Mouse (Mus musculus) hindbrain, embryonic 16.5 days (tissue): ENCODE results near the gene Ms4a14. TPM values are rescaled to one million over a fixed set of nuclear protein-coding genes. Genes with fewer than 3 reads are reported as not detected.

ENCODE experiments used
- ATAC-seq: fragments of 200-750 bp; cut with Nextera tagmentation; 2 replicates; pipeline ENCODE4 v1.8.0; 2017; ENCODE audit warnings: moderate TSS enrichment, moderate library complexity
- H3K27ac ChIP-seq: fragments of 300-500 bp; sonication (generic); 2 replicates; pipeline ENCODE4 v1.5.1; 2014; ENCODE audit warnings: low read depth, mild to moderate bottlenecking, control low read depth, low read length, moderate library complexity
- H3K27me3 ChIP-seq: fragments of 300-500 bp; sonication (generic); replicated peaks from 2 replicates; pipeline ENCODE4 v1.6.1; 2014; ENCODE audit warnings: low read length; ENCODE audit not compliant: control insufficient read depth, insufficient read depth
- H3K36me3 ChIP-seq: fragments of 300-500 bp; sonication (generic); 2 replicates; pipeline ENCODE4 v1.6.1; 2014; ENCODE audit warnings: mild to moderate bottlenecking, low read length, moderate library complexity, mixed read lengths; ENCODE audit not compliant: control insufficient read depth, insufficient read depth
- H3K4me1 ChIP-seq: fragments of 300-500 bp; sonication (generic); 2 replicates; pipeline ENCODE4 v1.6.1; 2014; ENCODE audit warnings: low read depth, low read length; ENCODE audit not compliant: control insufficient read depth, insufficient read depth
- H3K4me2 ChIP-seq: fragments of 300-500 bp; sonication (generic); 2 replicates; pipeline ENCODE4 v1.6.1; 2014; ENCODE audit warnings: mild to moderate bottlenecking, low read length, control low read depth, moderate library complexity
- H3K4me3 ChIP-seq: fragments of 300-500 bp; sonication (generic); 2 replicates; pipeline ENCODE4 v1.5.1; 2014; ENCODE audit warnings: mild to moderate bottlenecking, low read length, control low read depth, moderate library complexity
- H3K9ac ChIP-seq: fragments of 300-500 bp; sonication (generic); 2 replicates; pipeline ENCODE4 v1.6.1; 2014; ENCODE audit warnings: low read depth, mild to moderate bottlenecking, control low read depth, low read length, moderate library complexity
- H3K9me3 ChIP-seq: fragments of 300-500 bp; sonication (generic); 2 replicates; pipeline ENCODE4 v1.6.1; 2014; ENCODE audit warnings: mild to moderate bottlenecking, low read length, moderate library complexity; ENCODE audit not compliant: control insufficient read depth
- WGBS: fragments of 180-500 bp; shearing (Covaris S2); extraction: QIAGEN DNeasy Blood & Tissue Kit; methylation state at CpG from one replicate; pipeline ENCODE4 v1.1.7; 2014; 5-methylcytosine and 5-hydroxymethylcytosine counted together
- polyA plus RNA-seq: library from polyadenylated mRNA; unstranded; fragments of >200 nt; fragmentation: Nextera tagmentation; extraction: Ambion mirVana; gene quantifications from 2 replicates; pipeline ENCODE4 v1.2.1, GENCODE M21; 2015

Ms4a14 gene
- not detected in 2 replicates for polyA plus RNA-seq

- Histone ChIP-seq H3K4me1 (no peaks in the 10 kb centered on the region), H3K9me3 (no peaks in the 10 kb centered on the region), H3K9ac (no peak within 1 kb of the TSS), H3K36me3 (no peaks in the 10 kb centered on the region), H3K4me3 (no peak within 1 kb of the TSS), H3K4me2 (no peak within 1 kb of the TSS), H3K27ac (no peak within 1 kb of the TSS), H3K27me3 (no peaks in the 10 kb centered on the region)
- ATAC-seq: no peak
- 54% methylated on average over 1 of the region's 1 CpGs for WGBS
These were observed at the start of gene Ms4a14 for GRCm38 (mm10) chr19:11314354-11314753. TSS of gene Ms4a14 (minus strand) at chr19:11314454.

GRCm38 (mm10) chr19:11362002-11362401 is 47.7 kb upstream of the Ms4a14 start:
- Histone ChIP-seq H3K27me3 (no peaks in the 10 kb centered on the region), H3K36me3 (no peaks in the 10 kb centered on the region), H3K4me3 (no peak overlapping the region), H3K4me1 (no peaks in the 10 kb centered on the region), H3K27ac (no peak overlapping the region), H3K9ac (no peak overlapping the region), H3K4me2 (no peak overlapping the region), H3K9me3 (no peaks in the 10 kb centered on the region)
- no peak for ATAC-seq

GRCm38 (mm10) chr19:11360106-11360505 is 45.9 kb upstream of the Ms4a14 start:
- no peak overlapping the region for H3K27ac ChIP-seq
- H3K4me1 ChIP-seq: no peaks in the 10 kb centered on the region
- no peaks in the 10 kb centered on the region for H3K27me3 ChIP-seq
- H3K36me3 ChIP-seq: no peaks in the 10 kb centered on the region
- no peak overlapping the region for H3K4me2 ChIP-seq
- H3K4me3 ChIP-seq: no peak overlapping the region
- no peak overlapping the region for H3K9ac ChIP-seq
- no peak for ATAC-seq
- WGBS: 64% methylated on average over 3 of the region's 3 CpGs
- H3K9me3 ChIP-seq: no peaks in the 10 kb centered on the region

- Histone ChIP-seq H3K36me3 (no peaks in the 10 kb centered on the region), H3K4me3 (no peak overlapping the region), H3K4me2 (no peak overlapping the region), H3K27ac (no peak overlapping the region), H3K27me3 (no peaks in the 10 kb centered on the region), H3K4me1 (no peaks in the 10 kb centered on the region), H3K9ac (no peak overlapping the region), H3K9me3 (no peaks in the 10 kb centered on the region)
- 87% methylated on average over 7 of the region's 7 CpGs for WGBS
- no peak for ATAC-seq
These were observed 41.5 kb upstream of the Ms4a14 start for GRCm38 (mm10) chr19:11355730-11356129.

- no peak overlapping the region for H3K4me3 ChIP-seq
- H3K36me3 ChIP-seq: no peaks in the 10 kb centered on the region
- no peaks in the 10 kb centered on the region for H3K4me1 ChIP-seq
- no peak overlapping the region for H3K4me2 ChIP-seq
- no peak for ATAC-seq
- H3K27ac ChIP-seq: no peak overlapping the region
- 64% methylated on average over 3 of the region's 3 CpGs for WGBS
- H3K27me3 ChIP-seq: no peaks in the 10 kb centered on the region
- H3K9ac ChIP-seq: no peak overlapping the region
- H3K9me3 ChIP-seq: no peaks in the 10 kb centered on the region
These were observed 37.6 kb upstream of the Ms4a14 start for GRCm38 (mm10) chr19:11351878-11352277.

- no peak overlapping the region for H3K4me2 ChIP-seq
- no peaks in the 10 kb centered on the region for H3K27me3 ChIP-seq
- 69% methylated on average over 7 of the region's 7 CpGs for WGBS
- H3K4me3 ChIP-seq: no peak overlapping the region
- no peak for ATAC-seq
- no peak overlapping the region for H3K27ac ChIP-seq
- H3K36me3 ChIP-seq: no peaks in the 10 kb centered on the region
- H3K9me3 ChIP-seq: no peaks in the 10 kb centered on the region
- no peaks in the 10 kb centered on the region for H3K4me1 ChIP-seq
- H3K9ac ChIP-seq: no peak overlapping the region
These were observed 35.6 kb upstream of the Ms4a14 start for GRCm38 (mm10) chr19:11349698-11350481.

GRCm38 (mm10) chr19:11343992-11344391 is 29.7 kb upstream of the Ms4a14 start:
- Histone ChIP-seq H3K27me3 (no peaks in the 10 kb centered on the region), H3K4me2 (no peak overlapping the region), H3K4me1 (no peaks in the 10 kb centered on the region), H3K36me3 (no peaks in the 10 kb centered on the region), H3K9ac (no peak overlapping the region), H3K4me3 (no peak overlapping the region), H3K27ac (no peak overlapping the region), H3K9me3 (no peaks in the 10 kb centered on the region)
- ATAC-seq: no peak

GRCm38 (mm10) chr19:11343147-11343546 is 28.9 kb upstream of the Ms4a14 start:
- no peaks in the 10 kb centered on the region for H3K27me3 ChIP-seq
- ATAC-seq: no peak
- H3K27ac ChIP-seq: no peak overlapping the region
- no peak overlapping the region for H3K4me2 ChIP-seq
- H3K36me3 ChIP-seq: no peaks in the 10 kb centered on the region
- no peaks in the 10 kb centered on the region for H3K4me1 ChIP-seq
- no peaks in the 10 kb centered on the region for H3K9me3 ChIP-seq
- H3K9ac ChIP-seq: no peak overlapping the region
- no peak overlapping the region for H3K4me3 ChIP-seq

GRCm38 (mm10) chr19:11335932-11336331 is 21.7 kb upstream of the Ms4a14 start, which contains the start of gene Ms4a7:
TSS of gene Ms4a7 (minus strand) at chr19:11336146.
- Histone ChIP-seq H3K9me3 (no peaks in the 10 kb centered on the region), H3K4me3 (no peak within 1 kb of the TSS), H3K9ac (no peak within 1 kb of the TSS), H3K27me3 (no peaks in the 10 kb centered on the region), H3K36me3 (no peaks in the 10 kb centered on the region), H3K27ac (no peak within 1 kb of the TSS), H3K4me2 (no peak within 1 kb of the TSS), H3K4me1 (no peaks in the 10 kb centered on the region)
- WGBS: 90% methylated on average over 6 of the region's 6 CpGs
- ATAC-seq: no peak
